In the genomic region with DNA sequence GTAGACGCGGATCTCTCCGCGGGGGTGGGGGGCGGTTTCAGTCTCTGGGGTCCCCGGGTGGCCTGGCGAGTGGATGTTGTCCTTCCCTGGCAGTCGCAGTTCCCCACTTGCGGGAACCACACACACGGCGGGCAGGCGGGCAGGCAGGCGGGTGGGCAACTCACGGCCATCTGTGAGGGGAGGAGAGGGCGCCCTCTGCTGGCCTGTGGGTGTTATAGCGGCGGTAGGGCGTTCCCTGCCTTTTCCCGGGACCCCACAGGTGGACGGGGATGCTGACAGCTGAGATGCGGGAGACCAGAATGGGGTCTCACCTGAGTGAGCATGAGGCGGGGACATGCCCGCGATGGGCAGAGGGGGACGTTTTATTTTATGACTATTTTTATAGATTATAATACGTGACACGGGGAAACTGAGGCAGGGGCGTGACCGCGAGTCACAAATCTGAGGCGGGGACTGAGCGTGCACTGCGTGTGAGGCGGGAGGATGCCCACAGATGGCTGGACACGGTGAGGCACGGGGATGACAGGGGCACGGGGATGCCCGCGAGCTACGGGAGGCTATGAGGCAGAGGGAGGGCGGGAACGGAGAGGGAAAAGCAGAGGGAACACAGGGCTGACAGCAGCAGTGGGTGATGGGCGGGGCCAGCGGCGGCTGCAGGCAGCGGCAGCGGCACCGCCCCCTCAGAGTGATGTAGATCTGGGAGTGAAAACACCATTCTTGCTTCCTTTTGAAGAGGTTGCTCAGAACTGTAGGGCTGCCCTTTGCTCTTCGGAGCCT, we compare ENCODE assay signal across 8 mouse cellular contexts.
A peak's percentile ranks its signal among the peaks of the same experiment; 100 is the strongest.
DNase-seq lines count a peak whose midpoint lies in the region; ATAC-seq lines count a peak whose summit lies in the region.

No protein-coding gene starts in this region.

- H3K4me1 ChIP-seq in hindbrain, embryonic 16.5 days (ENCODE audit: control insufficient read depth, insufficient read depth, low read depth, low read length) = peaks cover 2% of the 10 kb centered on the region; the same call in 1 of the 2 replicates

- DNase-seq in gastrocnemius, adult 18-20 months (ENCODE audit: low spot score) = peak; percentile 22
- DNase-seq in gastrocnemius, postnatal 25 days = no peak
- peak; percentile 33 for DNase-seq in cerebellum, adult 8-10 months
- DNase-seq in left cerebral cortex, postnatal 14 days (ENCODE audit: low spot score in 2 of 2) = peak; percentile 62 to 72
- DNase-seq in skeletal muscle tissue, adult 2 months (ENCODE audit: low read depth, low spot score) = peak; percentile 14

- peak overlapping the region; percentile 77 for H3K4me2 ChIP-seq in hindbrain, embryonic 16.5 days (ENCODE audit: low read length)

- no peaks in the 10 kb centered on the region for H3K27me3 ChIP-seq in hindbrain, embryonic 16.5 days (replicated peaks; ENCODE audit: control insufficient read depth, insufficient read depth, low read length)

- H3K27ac ChIP-seq in hindbrain, embryonic 16.5 days (ENCODE audit: low read depth, low read length) = peak overlapping the region; percentile 34; the same call in 1 of the 2 replicates

- 2% methylated on average over 47 of the region's 49 CpGs for WGBS in hindbrain, embryonic 16.5 days

- H3K4me3 ChIP-seq in hindbrain, embryonic 16.5 days (ENCODE audit: low read length) = peak overlapping the region; percentile 58

- no peaks in the 10 kb centered on the region for H3K9me3 ChIP-seq in hindbrain, embryonic 16.5 days (ENCODE audit: control insufficient read depth, low read length)

- ATAC-seq in frontal cortex, adult (ENCODE audit: low TSS enrichment) = peak; percentile 86
- peak; percentile 94 for ATAC-seq in hindbrain, embryonic 16.5 days
- ATAC-seq in megakaryocyte progenitor cell, adult 5-6 weeks (replicated peaks; ENCODE audit: poor library complexity) = peak; percentile 79

- H3K9ac ChIP-seq in hindbrain, embryonic 16.5 days (ENCODE audit: low read depth, low read length) = peak overlapping the region; percentile 76

- no peaks in the 10 kb centered on the region for H3K36me3 ChIP-seq in hindbrain, embryonic 16.5 days (ENCODE audit: control insufficient read depth, insufficient read depth, low read length)

- intact Hi-C loops in left cerebral cortex, postnatal 14 days (cut with DNase I) = no loop called here
